Mouse (Mus musculus) adrenal gland, postnatal 25 days (tissue): ENCODE measurements around the gene Pnpla2. TPM values are rescaled to one million over a fixed set of nuclear protein-coding genes. Genes with fewer than 3 reads are reported as not detected.

ENCODE experiments used
- DNase-seq: peaks from one replicate; pipeline ENCODE4 v3.0.0; 2021; ENCODE audit warnings: mixed read lengths
- total RNA-seq: library from RNA; stranded (reverse); gene quantifications from 2 replicates; pipeline ENCODE4 v1.2.3, GENCODE M21; 2021

Pnpla2 gene
- total RNA-seq, 1 experiment from 2014 or later = 538 TPM

DNA sequence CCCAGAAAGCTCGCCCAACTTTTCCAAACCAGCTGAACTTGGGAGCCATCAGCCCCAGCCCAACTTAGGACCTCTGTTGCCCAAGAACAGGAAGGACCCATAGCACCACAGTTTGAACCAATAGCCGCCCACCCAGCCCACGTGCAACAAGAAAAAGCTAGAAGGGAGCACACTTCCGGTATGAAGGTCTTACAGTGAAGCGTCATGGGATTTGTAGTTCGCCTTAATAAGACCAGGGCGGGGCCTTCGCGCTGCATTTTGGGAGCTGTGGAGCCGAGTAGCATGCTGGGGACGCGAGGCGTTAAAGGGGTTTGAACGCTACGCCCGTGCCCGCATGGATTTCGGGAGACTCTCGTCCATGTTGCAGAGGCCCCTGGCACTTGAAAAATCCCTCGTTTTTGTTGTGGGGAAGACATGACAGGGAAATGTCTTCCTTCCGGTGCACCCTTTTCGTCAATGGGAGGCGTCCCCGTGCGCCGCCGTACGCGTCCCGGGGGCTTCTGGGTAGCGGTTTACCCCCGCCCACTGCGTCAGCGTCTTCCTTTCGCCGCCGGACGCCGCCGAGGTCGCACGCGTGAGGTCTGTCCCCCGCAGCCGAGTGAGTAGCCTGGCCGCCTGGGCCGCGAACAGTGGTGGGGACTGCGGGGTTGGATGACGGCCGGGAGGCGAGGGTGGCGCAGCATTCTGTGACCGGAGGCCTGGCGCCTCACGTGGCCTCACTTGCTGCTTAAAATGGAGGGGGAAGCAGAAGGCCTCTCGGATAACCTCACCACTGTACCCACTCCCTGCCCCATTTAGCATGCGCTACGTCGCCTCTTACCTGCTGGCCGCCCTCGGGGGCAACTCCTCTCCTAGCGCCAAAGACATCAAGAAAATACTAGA is 7.6 kb upstream of the Pnpla2 start, which contains the start of gene Rplp2:
Gene Rplp2, plus strand, starts transcription at position 261 of the 882 bp plus-strand sequence.
- peak; percentile 93 for DNase-seq

DNA sequence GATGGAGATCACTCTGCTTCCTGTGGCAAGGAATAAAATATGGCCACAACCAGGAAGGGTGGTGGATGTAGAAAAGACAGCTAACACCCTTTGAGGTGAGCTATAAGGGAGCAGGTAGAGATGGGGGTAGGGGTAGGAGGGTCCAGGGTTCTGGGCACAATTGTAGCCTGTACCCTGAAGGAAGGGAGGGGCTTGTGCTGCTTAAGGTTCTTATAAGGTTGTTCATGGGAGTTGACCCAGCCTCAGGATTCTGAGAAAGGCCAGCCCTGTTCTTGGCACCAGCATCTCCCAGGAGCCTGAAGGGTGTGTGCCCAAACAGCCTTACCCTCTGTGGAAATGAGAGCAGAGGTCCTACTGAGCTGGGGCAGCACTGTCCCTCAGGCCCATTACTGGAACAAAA is 3.1 kb upstream of the Pnpla2 start:
- no peak for DNase-seq

DNA sequence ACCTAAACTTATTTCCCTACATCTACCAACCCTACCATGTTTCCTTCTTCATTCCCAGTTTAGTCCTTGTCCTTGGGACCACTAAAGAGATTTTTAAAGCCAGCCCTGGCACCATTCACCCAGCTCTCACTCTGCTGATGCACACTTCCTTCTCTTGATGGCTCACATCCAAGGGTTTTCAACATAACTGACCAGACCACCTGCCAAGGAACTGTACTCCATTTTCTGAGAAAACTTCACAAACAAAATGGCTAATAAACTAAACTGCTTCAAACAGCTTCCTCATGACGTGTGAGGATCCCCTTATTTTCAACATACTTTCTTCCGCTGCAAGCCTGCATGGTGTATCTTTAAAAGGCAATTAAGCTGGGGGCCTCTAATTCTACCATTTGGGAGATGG is 1.4 kb upstream of the Pnpla2 start:
- no peak for DNase-seq

DNA sequence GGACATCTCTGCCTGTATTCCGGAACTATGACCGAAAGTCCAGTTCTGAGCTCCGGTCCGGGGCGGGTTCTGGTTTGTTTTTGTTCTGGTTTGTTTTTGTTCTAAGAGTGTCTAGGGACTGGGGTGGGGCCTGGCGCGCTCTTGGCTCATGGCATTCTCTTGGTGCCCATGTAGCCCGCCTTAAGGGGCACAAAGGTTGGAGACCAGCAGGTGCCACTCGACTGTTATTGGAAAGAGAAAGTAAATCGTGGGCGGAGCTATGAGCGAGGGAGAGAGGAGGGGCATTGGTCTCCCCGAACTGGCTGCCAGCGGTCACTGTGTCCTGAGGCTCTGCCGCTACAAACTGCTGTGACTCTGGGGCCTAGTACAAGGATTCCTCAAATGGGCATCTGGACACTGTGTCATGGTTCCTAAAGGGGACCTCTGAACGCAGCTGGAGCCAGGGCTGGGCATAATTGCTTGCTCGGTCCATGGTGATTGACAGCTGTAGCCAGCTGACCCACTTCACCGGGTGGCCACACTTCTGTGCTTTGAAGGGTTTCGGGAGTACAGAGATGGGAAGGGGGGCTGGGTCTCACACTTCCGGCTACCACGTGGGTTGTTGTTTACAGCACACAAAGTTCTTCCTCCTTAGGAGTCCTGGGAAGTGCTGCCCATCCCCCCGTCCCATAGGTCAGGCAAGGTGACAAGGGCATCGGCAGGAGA is 764 bp downstream of the Pnpla2 start:
- peak; percentile 68 for DNase-seq

DNA sequence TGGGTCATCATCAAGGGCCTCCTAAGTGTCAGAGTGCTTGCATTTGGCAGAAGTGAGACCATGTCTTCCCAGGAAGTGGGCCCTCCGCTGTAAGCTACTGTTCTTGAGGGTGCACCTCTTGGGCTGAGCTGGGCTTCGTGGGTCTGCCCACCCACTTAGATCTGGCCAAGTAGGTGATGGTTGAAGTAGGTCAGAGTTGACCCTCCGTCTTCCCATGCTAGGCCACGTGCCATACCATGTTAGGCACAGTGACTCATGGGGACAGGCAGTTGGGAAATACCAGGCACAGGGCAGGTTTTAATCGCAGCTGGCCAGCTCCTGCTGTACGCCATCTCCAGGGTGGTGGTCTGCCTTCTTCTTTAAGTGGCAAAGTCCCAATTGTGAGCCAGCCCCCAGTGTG is 1.7 kb downstream of the Pnpla2 start:
- DNase-seq = peak; percentile 65

DNA sequence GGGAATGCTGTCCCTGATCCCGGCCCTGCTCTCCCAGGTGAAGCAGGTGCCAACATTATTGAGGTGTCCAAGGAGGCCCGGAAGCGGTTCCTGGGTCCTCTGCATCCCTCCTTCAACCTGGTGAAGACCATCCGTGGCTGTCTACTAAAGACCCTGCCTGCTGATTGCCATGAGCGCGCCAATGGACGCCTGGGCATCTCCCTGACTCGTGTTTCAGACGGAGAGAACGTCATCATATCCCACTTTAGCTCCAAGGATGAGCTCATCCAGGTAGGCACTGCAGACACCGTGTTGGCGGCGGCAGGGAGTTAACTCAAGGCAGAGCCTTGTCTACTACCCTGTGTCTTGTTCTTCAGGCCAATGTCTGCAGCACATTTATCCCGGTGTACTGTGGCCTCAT is 2.2 kb downstream of the Pnpla2 start:
- no peak for DNase-seq

DNA sequence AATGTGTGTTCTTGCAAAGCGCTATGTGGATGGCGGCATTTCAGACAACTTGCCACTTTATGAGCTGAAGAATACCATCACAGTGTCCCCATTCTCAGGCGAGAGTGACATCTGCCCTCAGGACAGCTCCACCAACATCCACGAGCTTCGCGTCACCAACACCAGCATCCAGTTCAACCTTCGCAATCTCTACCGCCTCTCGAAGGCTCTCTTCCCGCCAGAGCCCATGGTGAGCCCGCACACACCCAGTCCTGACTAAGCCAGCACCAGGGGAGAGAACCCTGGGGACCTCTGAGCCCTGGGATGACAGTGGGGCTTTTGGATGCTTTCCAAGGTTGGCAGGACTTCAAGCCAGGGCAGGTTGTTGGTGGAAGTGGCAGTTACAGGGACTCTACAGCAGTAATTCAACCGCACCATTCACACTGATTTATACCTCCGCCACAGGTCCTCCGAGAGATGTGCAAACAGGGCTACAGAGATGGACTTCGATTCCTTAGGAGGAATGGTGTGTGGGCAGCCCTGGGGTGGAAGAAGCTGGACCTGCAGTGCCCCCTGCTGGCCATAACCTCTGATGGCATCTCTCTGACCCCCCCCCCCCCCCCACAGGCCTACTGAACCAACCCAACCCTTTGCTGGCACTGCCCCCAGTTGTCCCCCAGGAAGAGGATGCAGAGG is 3.1 kb downstream of the Pnpla2 start:
- DNase-seq = peak; percentile 68

DNA sequence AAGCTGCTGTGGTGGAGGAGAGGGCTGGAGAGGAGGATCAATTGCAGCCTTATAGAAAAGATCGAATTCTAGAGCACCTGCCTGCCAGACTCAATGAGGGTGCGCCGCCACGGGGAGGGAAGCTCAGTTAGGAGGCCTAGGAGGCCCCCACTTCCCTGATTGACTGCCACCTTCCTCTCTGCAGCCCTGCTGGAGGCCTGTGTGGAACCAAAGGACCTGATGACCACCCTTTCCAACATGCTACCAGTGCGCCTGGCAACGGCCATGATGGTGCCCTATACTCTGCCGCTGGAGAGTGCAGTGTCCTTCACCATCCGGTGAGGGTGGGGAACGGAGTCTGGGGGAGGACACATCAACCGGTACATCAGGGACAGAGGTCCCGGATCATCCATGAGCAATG is 3.7 kb downstream of the Pnpla2 start:
- no peak for DNase-seq

DNA sequence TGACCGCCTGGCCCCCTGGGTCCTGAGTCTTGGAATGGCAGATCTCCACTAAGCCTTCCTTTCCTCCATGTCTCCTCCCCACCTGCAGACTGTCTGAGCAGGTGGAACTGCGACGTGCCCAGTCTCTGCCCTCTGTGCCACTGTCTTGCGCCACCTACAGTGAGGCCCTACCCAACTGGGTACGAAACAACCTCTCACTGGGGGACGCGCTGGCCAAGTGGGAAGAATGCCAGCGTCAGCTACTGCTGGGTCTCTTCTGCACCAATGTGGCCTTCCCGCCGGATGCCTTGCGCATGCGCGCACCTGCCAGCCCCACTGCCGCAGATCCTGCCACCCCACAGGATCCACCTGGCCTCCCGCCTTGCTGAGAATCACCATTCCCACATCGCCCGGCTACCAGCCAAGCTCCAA is 4.3 kb downstream of the Pnpla2 start:
- DNase-seq = no peak

DNA sequence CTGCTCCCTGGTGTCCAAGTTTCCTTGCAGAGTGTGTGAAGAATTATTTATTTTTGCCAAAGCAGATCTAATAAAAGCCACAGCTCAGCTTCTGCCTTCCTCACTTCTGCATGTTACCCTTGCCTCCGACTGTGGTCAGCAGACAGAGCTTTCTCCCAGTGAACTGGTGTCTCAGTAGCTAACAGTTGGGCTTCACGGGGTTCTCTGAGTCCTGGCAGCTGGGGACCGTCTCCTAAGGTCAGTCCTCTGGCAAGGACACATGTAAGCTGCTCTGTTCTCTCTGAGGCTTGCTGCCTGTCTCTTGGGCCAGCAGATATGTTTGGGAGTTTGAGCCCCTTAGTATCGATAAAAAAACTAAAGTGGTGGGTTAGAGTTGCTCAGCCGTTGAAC is 5.0 kb downstream of the Pnpla2 start:
- no peak for DNase-seq

DNA sequence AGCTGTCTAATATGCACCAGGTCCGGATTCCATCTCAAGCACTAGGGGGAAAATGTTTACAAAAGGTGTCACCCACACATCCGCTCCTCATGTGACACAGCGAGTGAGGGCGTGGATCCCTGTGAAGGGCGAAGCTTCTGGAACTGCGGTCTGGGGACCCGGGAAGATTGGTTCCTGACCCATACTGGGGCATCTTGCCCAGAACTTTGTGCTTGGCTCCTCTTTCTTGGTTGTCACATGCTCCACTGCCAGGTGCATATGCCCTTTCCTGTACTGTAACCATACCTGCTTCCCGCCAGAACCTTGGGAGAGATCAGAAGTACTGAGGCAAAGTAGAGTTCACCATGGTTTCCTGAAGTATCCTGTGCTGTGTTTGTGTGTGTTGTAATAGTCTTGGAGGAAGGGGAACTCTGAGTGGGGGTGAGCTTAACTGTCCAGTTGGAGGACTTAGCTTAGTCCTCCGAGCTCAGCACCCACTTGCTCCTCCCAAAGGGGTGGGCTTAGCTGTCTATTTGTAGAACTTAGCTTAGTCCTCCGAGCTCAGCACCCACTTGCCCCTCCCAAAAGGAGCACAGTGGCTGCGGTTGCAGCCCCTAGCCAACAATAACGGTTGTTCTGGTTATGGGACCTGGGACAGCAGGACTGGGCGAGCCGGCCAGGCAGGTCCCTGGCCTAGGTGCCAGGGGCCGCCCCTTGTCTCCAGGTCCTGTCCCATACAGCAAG is 5.6 kb downstream of the Pnpla2 start, which contains the start of gene Cracr2b:
Gene Cracr2b, plus strand, starts transcription at position 704 of the 723 bp plus-strand sequence.
- no peak for DNase-seq

DNA sequence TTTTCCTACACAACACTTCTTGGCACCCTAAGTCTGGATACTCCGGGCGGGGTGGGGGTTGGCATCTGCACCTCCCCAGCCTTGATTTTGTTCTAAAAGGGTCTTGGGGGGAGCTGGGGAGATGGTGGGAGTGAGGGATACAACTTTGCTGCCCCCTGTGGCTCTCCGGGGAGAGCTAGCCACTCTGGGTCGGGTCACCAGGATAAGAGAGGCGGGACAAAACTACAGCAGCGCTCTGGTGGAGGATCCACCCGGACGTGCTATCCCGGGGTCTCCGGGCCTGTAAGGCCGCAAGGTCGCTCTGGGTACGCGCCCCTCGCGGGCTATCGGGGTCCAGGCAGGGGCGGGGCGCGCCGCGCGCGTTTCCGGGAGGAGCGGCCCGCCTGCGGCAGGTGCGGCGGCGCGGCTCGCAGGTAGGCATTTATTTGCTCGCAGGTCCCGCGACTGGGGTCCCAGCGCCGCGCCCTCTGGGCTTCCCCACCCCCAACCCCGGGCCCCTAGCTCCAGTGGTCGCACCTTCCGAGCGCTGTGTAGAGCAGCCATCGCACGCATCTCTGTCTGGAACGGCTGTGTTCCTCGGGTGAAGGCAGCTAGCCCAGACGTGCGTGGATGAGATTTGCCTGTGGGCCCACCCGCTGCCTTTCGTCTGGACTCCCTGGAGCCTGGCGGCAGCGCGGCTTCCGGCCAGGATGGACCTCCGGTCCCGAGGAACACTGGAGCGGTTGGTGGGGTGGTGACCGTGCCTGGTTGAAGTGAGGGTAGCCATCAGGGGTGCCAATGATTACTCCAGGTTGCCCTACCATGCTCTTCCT is 6.7 kb downstream of the Pnpla2 start:
- no peak for DNase-seq

DNA sequence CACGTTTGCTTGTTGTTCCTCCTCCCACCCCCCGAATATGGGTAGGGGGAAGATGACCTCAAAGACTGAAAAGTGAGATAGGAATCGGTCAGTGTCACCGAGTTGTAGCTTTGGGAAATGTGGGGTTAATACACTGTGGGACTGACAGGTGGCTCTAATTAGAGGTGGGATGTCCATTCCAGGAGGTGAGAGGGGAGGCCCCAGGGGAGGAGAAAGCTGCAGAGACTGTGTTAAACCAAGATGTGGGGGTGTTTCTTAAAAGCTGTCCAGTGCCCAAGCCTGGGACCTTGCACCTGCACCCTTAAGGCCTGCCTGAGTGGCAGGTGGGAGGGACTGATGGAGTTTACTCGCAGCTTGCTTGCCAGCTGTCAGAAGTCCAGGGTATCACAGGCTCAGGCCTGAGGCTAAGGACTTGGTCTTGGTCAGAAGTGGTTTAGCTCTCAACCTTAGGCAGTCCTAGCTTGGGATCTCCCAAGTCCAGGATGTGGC is 7.4 kb downstream of the Pnpla2 start:
- DNase-seq = no peak

DNA sequence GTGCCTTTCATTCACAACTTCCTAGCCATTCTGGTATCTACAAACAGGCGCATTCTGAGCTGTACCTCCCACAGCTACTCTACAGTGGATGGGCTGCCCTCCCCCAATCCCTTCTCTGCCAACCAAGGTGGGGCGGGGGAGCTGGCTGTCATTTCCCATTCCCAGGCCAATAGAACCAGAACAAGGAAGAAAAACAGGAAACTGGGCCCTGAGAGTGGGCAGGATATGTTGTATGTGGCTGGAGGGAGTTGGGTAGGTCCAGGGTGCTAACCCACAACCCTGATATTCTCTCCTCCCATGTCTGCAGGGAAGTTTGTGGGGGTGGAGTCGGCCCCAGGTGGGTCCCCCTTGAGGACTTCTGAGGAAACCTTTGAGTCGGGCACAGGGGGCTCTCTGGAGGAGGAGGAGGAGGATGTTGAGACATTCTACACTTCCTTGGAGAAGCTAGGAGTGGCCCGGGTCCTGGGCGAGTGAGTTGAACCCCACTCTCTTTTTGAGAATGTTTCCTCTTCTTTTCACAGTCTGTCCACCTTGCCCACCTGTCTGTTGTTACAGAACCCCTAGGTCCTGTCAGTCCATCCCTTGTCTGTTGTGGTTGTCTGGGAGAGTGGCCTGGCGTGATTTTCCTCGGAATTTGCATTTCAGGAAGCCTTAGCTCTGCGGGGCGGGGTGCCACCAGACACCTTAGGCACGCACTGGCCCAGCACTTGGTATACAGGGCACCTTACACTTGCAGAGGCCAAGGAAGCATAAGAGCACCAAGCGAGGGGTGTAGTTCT is 9.0 kb downstream of the Pnpla2 start:
- no peak for DNase-seq

DNA sequence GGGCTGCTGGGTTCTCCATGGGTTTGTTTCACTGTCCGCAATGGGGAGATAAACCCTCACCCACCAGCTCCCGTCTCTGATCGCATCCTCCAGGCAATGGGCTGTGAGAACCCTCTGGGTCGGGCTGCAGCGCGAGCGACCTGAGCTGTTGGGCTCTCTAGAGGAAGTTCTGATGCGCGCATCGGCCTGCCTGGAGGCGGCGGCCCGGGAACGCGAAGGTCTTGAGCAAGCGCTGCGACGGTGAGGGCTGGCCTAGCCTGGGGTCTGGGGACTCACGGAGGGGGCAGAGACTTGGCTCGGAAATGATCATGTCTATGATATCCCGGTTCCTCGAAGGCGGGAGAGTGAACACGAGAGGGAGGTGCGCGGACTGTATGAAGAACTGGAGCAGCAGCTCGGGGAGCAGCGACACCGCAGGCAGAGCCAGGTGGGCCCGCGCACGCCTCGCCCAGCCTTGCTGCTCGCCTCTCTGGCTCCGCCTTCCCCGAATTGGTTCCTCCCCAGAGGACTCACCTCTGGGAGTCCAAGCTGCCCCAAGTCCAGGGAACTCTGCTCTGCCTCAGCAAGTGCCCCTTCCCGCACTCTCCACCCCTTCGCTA is 9.7 kb downstream of the Pnpla2 start:
- DNase-seq = no peak

DNA sequence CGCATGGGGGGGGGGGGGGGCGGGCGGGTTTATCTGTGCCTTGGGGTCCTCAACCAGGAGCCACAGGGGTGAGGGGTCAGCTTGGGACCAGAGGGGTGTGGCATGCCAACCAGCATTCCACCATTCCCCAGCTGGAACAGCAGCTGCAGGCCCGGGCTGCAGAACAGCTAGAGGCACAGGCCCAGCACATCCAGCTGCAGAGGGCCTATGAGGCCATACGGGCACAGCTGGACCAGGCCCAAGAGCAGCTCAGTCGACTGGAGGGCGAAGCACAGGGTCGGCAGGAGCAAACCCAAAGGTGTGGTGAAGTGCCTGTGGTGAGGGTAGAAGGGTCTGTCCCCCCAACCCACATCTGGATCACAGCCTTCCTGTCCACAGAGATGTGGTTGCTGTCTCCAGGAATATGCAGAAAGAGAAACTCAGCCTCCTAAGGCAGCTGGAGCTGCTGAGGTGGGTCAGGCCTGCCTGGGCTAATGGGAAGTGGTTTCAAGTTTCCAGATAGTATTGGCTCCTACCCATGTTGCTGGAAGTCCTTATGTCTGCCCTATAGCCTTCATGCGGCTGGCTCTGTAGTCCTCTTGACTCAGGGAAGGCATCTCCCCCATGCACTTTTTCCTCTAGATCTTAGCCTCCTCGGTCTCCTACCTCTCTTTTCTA is 10.5 kb downstream of the Pnpla2 start:
- DNase-seq = no peak

DNA sequence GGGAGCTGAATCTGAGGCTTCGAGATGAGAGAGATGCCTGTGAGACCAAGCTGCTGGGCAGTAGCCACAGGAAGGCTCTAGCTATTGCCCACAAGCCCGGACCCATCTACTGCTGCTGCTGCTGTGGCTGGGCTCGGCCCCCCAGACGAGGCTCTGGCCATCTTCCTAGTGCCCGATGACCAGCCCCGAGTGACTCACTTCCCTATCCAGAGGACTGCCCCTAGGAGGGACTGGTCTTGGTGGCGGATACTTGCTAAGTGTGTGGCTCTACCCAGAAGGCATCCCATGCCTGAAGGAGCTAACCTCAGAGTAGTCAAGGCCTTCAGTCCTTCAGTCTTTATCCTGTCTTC is 11.0 kb downstream of the Pnpla2 start:
- peak; percentile 35 for DNase-seq

DNA sequence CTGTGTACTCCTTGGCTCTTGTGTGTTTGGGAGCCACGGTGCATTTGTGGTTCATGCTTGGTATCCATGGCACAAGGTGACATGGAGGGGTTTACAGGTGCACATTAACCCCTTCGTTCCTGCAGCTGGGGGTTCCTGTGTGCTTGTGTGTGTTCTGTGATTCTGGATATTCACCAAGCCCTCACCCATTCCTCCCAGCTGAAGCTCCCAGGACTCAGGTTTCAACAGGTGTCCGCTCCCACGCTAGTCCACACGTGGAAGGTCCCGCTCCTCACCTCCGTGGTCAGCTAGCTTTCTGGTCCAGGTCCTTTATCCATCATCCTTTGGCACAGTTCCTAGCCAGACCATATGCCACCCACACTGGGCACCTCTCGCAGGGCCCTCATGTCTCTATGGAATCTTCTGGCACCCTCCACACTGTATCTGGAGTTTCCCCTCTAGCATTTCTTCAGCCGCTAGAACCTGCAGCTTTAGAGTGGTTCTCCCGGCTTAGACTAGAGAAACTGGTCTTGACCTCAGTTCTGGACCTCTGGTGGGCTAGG is 11.7 kb downstream of the Pnpla2 start:
- DNase-seq = no peak
